Mouse (Mus musculus) CH12.LX (cell line): Measurements from ENCODE around the gene Mvd. TPM values are rescaled to one million over a fixed set of nuclear protein-coding genes. Genes with fewer than 3 reads are reported as not detected.

Source experiments
- DNase-seq: peaks from one replicate; pipeline ENCODE4 v3.0.0-alpha.2; 2013; ENCODE audit errors: extremely low read depth
- H3K27ac ChIP-seq: 2 replicates; pipeline ENCODE4 v1.5.1; 2012; ENCODE audit warnings: low read depth, mild to moderate bottlenecking, control low read depth, moderate library complexity; ENCODE audit not compliant: insufficient read depth
- H3K27me3 ChIP-seq: replicated peaks from 2 replicates; pipeline ENCODE3; 2012; ENCODE audit warnings: inconsistent platforms
- H3K36me3 ChIP-seq, 2 experiments: replicated peaks in 1 of 2; 2 replicates each; pipeline versions ENCODE3 to v1.6.1; 2012; ENCODE audit warnings: inconsistent platforms in 1 of 2, low read length in 1 of 2, mild to moderate bottlenecking in 1 of 2, mixed read lengths in 1 of 2, moderate library complexity in 1 of 2; ENCODE audit not compliant: control insufficient read depth in 1 of 2, insufficient read depth in 1 of 2
- H3K4me1 ChIP-seq, 2 experiments: 2 replicates each; pipeline ENCODE4 v1.6.1; 2012; ENCODE audit warnings: inconsistent platforms in 1 of 2, moderate library complexity in 1 of 2; ENCODE audit not compliant: insufficient read depth in 2 of 2, control insufficient read depth in 1 of 2
- H3K4me2 ChIP-seq: 2 replicates; pipeline ENCODE4 v1.6.1; 2012; ENCODE audit warnings: low read depth, mild to moderate bottlenecking, control low read depth; ENCODE audit not compliant: poor library complexity, insufficient read depth, severe bottlenecking
- H3K4me3 ChIP-seq, 3 experiments: fragments of 150-350 bp in 1 of 3; sonication (generic) in 1 of 3; replicated peaks in 1 of 3; 2 replicates each; pipeline versions ENCODE3 to v1.5.1; 2011 to 2012; ENCODE audit warnings: low read depth in 2 of 3, low read length in 2 of 3, mild to moderate bottlenecking in 2 of 3, moderate library complexity in 2 of 3, control low read depth in 1 of 3, improper control_type of control experiment in 1 of 3, inconsistent platforms in 1 of 3, mixed read lengths in 1 of 3; ENCODE audit not compliant: poor library complexity in 1 of 3
- H3K79me2 ChIP-seq: replicated peaks from 2 replicates; pipeline ENCODE4 v1.6.1; 2012; ENCODE audit warnings: mild to moderate bottlenecking, moderate library complexity; ENCODE audit not compliant: control insufficient read depth, poor library complexity, insufficient read depth, severe bottlenecking; ENCODE audit errors: extremely low read depth
- H3K9ac ChIP-seq: 2 replicates; pipeline ENCODE4 v1.6.1; 2012; ENCODE audit warnings: low read depth, mild to moderate bottlenecking, control low read depth, moderate library complexity; ENCODE audit not compliant: insufficient read depth
- H3K9me3 ChIP-seq: replicated peaks from 2 replicates; pipeline ENCODE3; 2012; ENCODE audit warnings: low read length, inconsistent platforms, mixed read lengths
- BHLHE40 ChIP-seq: IDR thresholded peaks from 2 replicates; pipeline ENCODE4 v1.6.1; 2011; ENCODE audit warnings: mild to moderate bottlenecking, low read depth, low read length, improper control_type of control experiment
- CHD1 ChIP-seq: IDR thresholded peaks from 2 replicates; pipeline ENCODE4 v1.6.1; 2012; ENCODE audit warnings: low read depth, low read length, improper control_type of control experiment, inconsistent platforms
- CHD2 ChIP-seq: IDR thresholded peaks from 2 replicates; pipeline ENCODE4 v1.6.1; 2011; ENCODE audit warnings: low read length, improper control_type of control experiment
- CTCF ChIP-seq, 2 experiments: IDR thresholded peaks in 1 of 2; conservative IDR thresholded peaks in 1 of 2; 2 replicates each; pipeline ENCODE4 v1.5.1; 2011 to 2012; ENCODE audit warnings: low read depth in 2 of 2, low read length in 2 of 2, improper control_type of control experiment in 1 of 2, inconsistent platforms in 1 of 2, mild to moderate bottlenecking in 1 of 2, moderate library complexity in 1 of 2
- E2F4 ChIP-seq: IDR thresholded peaks from 2 replicates; pipeline ENCODE4 v1.6.1; 2011; ENCODE audit warnings: low read depth, low read length, improper control_type of control experiment; ENCODE audit not compliant: insufficient replicate concordance
- ELF1 ChIP-seq: IDR thresholded peaks from 2 replicates; pipeline ENCODE4 v1.6.1; 2014; ENCODE audit warnings: low read depth, mild to moderate bottlenecking, inconsistent platforms, low read length, improper control_type of control experiment
- EP300 ChIP-seq: IDR thresholded peaks from 2 replicates; pipeline ENCODE4 v1.6.1; 2011; ENCODE audit warnings: low read length, improper control_type of control experiment
- ETS1 ChIP-seq: conservative IDR thresholded peaks from 2 replicates; pipeline ENCODE4 v1.6.1; 2012; ENCODE audit warnings: low read depth, mild to moderate bottlenecking, inconsistent platforms, low read length, improper control_type of control experiment, moderate library complexity
- GABPA ChIP-seq: IDR thresholded peaks from 2 replicates; pipeline ENCODE4 v1.6.1; 2012; ENCODE audit warnings: low read depth, low read length, improper control_type of control experiment, inconsistent platforms; ENCODE audit not compliant: insufficient replicate concordance
- HCFC1 ChIP-seq: IDR thresholded peaks from 2 replicates; pipeline ENCODE4 v1.6.1; 2012; ENCODE audit warnings: low read depth, mild to moderate bottlenecking, inconsistent platforms, low read length, improper control_type of control experiment
- IRF4 ChIP-seq: IDR thresholded peaks from 2 replicates; pipeline ENCODE4 v1.6.1; 2014; ENCODE audit warnings: low read depth, mild to moderate bottlenecking, inconsistent platforms, low read length, improper control_type of control experiment
- JUN ChIP-seq: IDR thresholded peaks from 2 replicates; pipeline ENCODE4 v1.6.1; 2011; ENCODE audit warnings: low read depth, mild to moderate bottlenecking, low read length, improper control_type of control experiment, moderate library complexity; ENCODE audit not compliant: insufficient read depth
- JUND ChIP-seq: conservative IDR thresholded peaks from 2 replicates; pipeline ENCODE4 v1.6.1; 2011; ENCODE audit warnings: low read depth, low read length, improper control_type of control experiment
- MAFK ChIP-seq: IDR thresholded peaks from 2 replicates; pipeline ENCODE4 v1.6.1; 2011; ENCODE audit warnings: low read length, improper control_type of control experiment; ENCODE audit not compliant: insufficient replicate concordance
- MAX ChIP-seq: IDR thresholded peaks from 2 replicates; pipeline ENCODE4 v1.6.1; 2011; ENCODE audit warnings: low read length, improper control_type of control experiment
- MAZ ChIP-seq: IDR thresholded peaks from 2 replicates; pipeline ENCODE4 v1.6.1; 2012; ENCODE audit warnings: low read depth, mild to moderate bottlenecking, inconsistent platforms, low read length, improper control_type of control experiment, moderate library complexity
- MEF2A ChIP-seq: IDR thresholded peaks from 2 replicates; pipeline ENCODE4 v1.6.1; 2014; ENCODE audit warnings: low read depth, mild to moderate bottlenecking, inconsistent platforms, low read length, improper control_type of control experiment, borderline replicate concordance
- MYC ChIP-seq: IDR thresholded peaks from 2 replicates; pipeline ENCODE4 v1.6.1; 2011; ENCODE audit warnings: low read depth, mild to moderate bottlenecking, improper control_type of control experiment, low read length
- PAX5 ChIP-seq: IDR thresholded peaks from 2 replicates; pipeline ENCODE4 v1.6.1; 2012; ENCODE audit warnings: low read length, inconsistent platforms, mixed read lengths
- POLR2A ChIP-seq: IDR thresholded peaks from 2 replicates; pipeline ENCODE4 v1.6.1; 2011; ENCODE audit warnings: low read depth, mild to moderate bottlenecking, improper control_type of control experiment, low read length
- POLR2AphosphoS2 ChIP-seq: IDR thresholded peaks from 2 replicates; pipeline ENCODE4 v1.6.1; 2011; ENCODE audit warnings: low read depth, low read length, improper control_type of control experiment
- RAD21 ChIP-seq: IDR thresholded peaks from 2 replicates; pipeline ENCODE4 v1.6.1; 2011; ENCODE audit warnings: low read depth, mild to moderate bottlenecking, low read length, improper control_type of control experiment, moderate library complexity
- RCOR1 ChIP-seq: conservative IDR thresholded peaks from 2 replicates; pipeline ENCODE4 v1.6.1; 2012; ENCODE audit warnings: low read depth, mild to moderate bottlenecking, inconsistent platforms, low read length, improper control_type of control experiment
- SMC3 ChIP-seq: IDR thresholded peaks from 2 replicates; pipeline ENCODE4 v1.6.1; 2011; ENCODE audit warnings: low read depth, low read length, improper control_type of control experiment
- TBP ChIP-seq: conservative IDR thresholded peaks from 2 replicates; pipeline ENCODE4 v1.6.1; 2011; ENCODE audit warnings: low read depth, low read length, improper control_type of control experiment
- TCF12 ChIP-seq: IDR thresholded peaks from 2 replicates; pipeline ENCODE4 v1.6.1; 2014; ENCODE audit warnings: low read depth, mild to moderate bottlenecking, inconsistent platforms, low read length, improper control_type of control experiment
- USF1 ChIP-seq: IDR thresholded peaks from 2 replicates; pipeline ENCODE4 v1.6.1; 2014; ENCODE audit warnings: low read depth, mild to moderate bottlenecking, inconsistent platforms, low read length, improper control_type of control experiment
- USF2 ChIP-seq: conservative IDR thresholded peaks from 2 replicates; pipeline ENCODE4 v1.6.1; 2011; ENCODE audit warnings: low read depth, low read length, improper control_type of control experiment
- ZC3H11A ChIP-seq: IDR thresholded peaks from 2 replicates; pipeline ENCODE4 v1.6.1; 2012; ENCODE audit warnings: low read depth, mild to moderate bottlenecking, inconsistent platforms, low read length, improper control_type of control experiment
- ZKSCAN1 ChIP-seq: IDR thresholded peaks from 2 replicates; pipeline ENCODE4 v1.6.1; 2012; ENCODE audit warnings: low read depth, inconsistent platforms, low read length, improper control_type of control experiment, borderline replicate concordance
- ZMIZ1 ChIP-seq: IDR thresholded peaks from 2 replicates; pipeline ENCODE4 v1.6.1; 2012; ENCODE audit warnings: low read depth, mild to moderate bottlenecking, inconsistent platforms, low read length, improper control_type of control experiment
- ZNF384 ChIP-seq: IDR thresholded peaks from 2 replicates; pipeline ENCODE4 v1.6.1; 2012; ENCODE audit warnings: low read depth, low read length, improper control_type of control experiment, inconsistent platforms
- dilution Hi-C: fragments of 300-500 bp; cut with MboI; formaldehyde crosslinking; loops from 2 replicates; pipeline ENCODE4 v1.14.3; 2020; ENCODE audit warnings: low sequenced_read_pairs; ENCODE audit not compliant: extremely low pct_unique_long_range_greater_than_20kb, extremely low pct_ligation_motif_present
- in situ Hi-C: fragments of 300-500 bp; cut with MboI; formaldehyde crosslinking; loops from 3 replicates; pipeline ENCODE4 v1.14.3; 2019; ENCODE audit warnings: low sequenced_read_pairs, low pct_ligation_motif_present, low pct_unique_long_range_greater_than_20kb, mixed read lengths
- polyA plus RNA-seq: library from polyadenylated mRNA; unstranded; fragments of >175 nt; gene quantifications from 2 replicates; pipeline ENCODE4 v1.2.1, GENCODE M21; 2012; ENCODE audit warnings: low read depth; ENCODE audit not compliant: insufficient read length
- total RNA-seq, 2 experiments: library from RNA; depleted of rRNA; stranded (reverse); fragments of 300-350 nt in 1 of 2; fragments of >200 nt in 1 of 2; gene quantifications; 2 replicates each; pipeline ENCODE4 v1.2.3; 2012 to 2014

Gene Mvd
- total and polyA plus RNA-seq, 3 experiments, result 47.3 to 80.3 (median 54.0) TPM

- TF ChIP-seq RCOR1 (peak; percentile 8; the same call in 1 of the 2 replicates), ZKSCAN1 (no peak), ZNF384 (no peak), HCFC1 (peak; percentile 45; the same call in 1 of the 2 replicates), ETS1 (no peak), POLR2A (no peak), USF2 (no peak), CHD1 (no peak), PAX5 (no peak), MAZ (peak; percentile 94), RAD21 (peak; percentile 85), MYC (no peak; the same call in none of the 2 replicates), ZMIZ1 (no peak), E2F4 (no peak), EP300 (no peak), POLR2AphosphoS2 (no peak), MEF2A (no peak), CHD2 (peak; percentile 16; the same call in 1 of the 2 replicates), JUN (no peak), ZC3H11A (peak; percentile 13; the same call in 1 of the 2 replicates)
Measured at GRCm38 (mm10) chr8:122433269-122433905, 9.8 kb downstream of the Mvd start (continued).

GRCm38 (mm10) chr8:122432443-122433268, 10.6 kb downstream of the Mvd start, which contains the start of gene Cyba:
Gene Cyba, minus strand, starts transcription at chr8:122432930.
- Histone ChIP-seq H3K79me2 (peaks cover 39% of the 10 kb centered on the region), H3K4me3 (peak within 1 kb of the TSS; percentile 83 to 86 (median 85)), H3K4me2 (peak within 1 kb of the TSS; percentile 92), H3K36me3 (peaks cover 29 to 63% of the 10 kb centered on the region in 2 experiments), H3K9me3 (peaks cover 7% of the 10 kb centered on the region), H3K27me3 (no peaks in the 10 kb centered on the region), H3K9ac (peak within 1 kb of the TSS; percentile 93), H3K4me1 (peaks cover 25 to 52% of the 10 kb centered on the region in 2 experiments), H3K27ac (peak within 1 kb of the TSS; percentile 98)
- dilution Hi-C loops, result no loop called here
- in situ Hi-C loops, result loop anchor here (25.0 kb wide), 1 partner anchor 845 kb away; the partner anchor contains the start of genes Fbxo31 and Map1lc3b
- DNase-seq, result peak; percentile 97
- no peak for TF ChIP-seq SMC3
- peak; percentile 98 for TF ChIP-seq ETS1
- peak; percentile 89 for TF ChIP-seq ELF1
- no peak; the same call in 1 of the 2 replicates for TF ChIP-seq MAFK
- peak; percentile 81 for TF ChIP-seq EP300
- peak; percentile 97 for TF ChIP-seq TCF12
- no peak for TF ChIP-seq ZNF384
- TF ChIP-seq ZC3H11A, result no peak
- TF ChIP-seq RAD21, result no peak
- TF ChIP-seq JUN, result no peak
- 0 out of 2 replicates have a peak, but pooled peaks have one; percentile 50 for TF ChIP-seq TBP
- TF ChIP-seq BHLHE40, result peak; percentile 99
- TF ChIP-seq POLR2AphosphoS2, result 0 out of 2 replicates have a peak, but pooled peaks have one; percentile 65
- no peak for TF ChIP-seq JUND
- peak; percentile 95 for TF ChIP-seq MAX
- peak; percentile 70 for TF ChIP-seq IRF4
- peak; percentile 99 for TF ChIP-seq USF1
- TF ChIP-seq GABPA, result no peak
- TF ChIP-seq HCFC1, result 0 out of 2 replicates have a peak, but pooled peaks have one; percentile 42
- TF ChIP-seq POLR2A, result peak; percentile 78
- TF ChIP-seq CTCF (conservative IDR thresholded peaks at IDR 0.05 in 1 of 2, IDR thresholded peaks at IDR 0.05 in 1 of 2; ENCODE audit: low read depth in 2 of 2, low read length in 2 of 2), result no peak
- no peak for TF ChIP-seq ZMIZ1
- peak; percentile 81; the same call in 1 of the 2 replicates for TF ChIP-seq MYC
- no peak for TF ChIP-seq PAX5
- TF ChIP-seq CHD1, result peak; percentile 28; the same call in 1 of the 2 replicates
